Mouse (Mus musculus): Measurements from ENCODE around the gene Chpf2. TPM values are rescaled to one million over a fixed set of nuclear protein-coding genes. Genes with fewer than 3 reads are reported as not detected.
"Not testable (repeated sequence)": the region's sequence is repeated elsewhere in the genome, so short reads cannot be mapped to it uniquely, and the experiment has no call there.

Chpf2 gene
- polyA plus RNA-seq (2015; fragmentation: Nextera tagmentation; extraction: Ambion mirVana): 31.6 and 33.3 TPM in 2 replicates

- ATAC-seq (ENCODE audit: low FRiP score, low read depth): peak; percentile 91
- WGBS: under 1% methylated on average over 43 of the region's 43 CpGs
- Histone ChIP-seq H3K9me3 (no peaks in the 10 kb centered on the region), H3K27me3 (no peaks in the 10 kb centered on the region; the same call in 1 of the 2 replicates), H3K4me3 (peak within 1 kb of the TSS; percentile 89), H3K9ac (peak within 1 kb of the TSS; percentile 88), H3K27ac (peak within 1 kb of the TSS; percentile 23), H3K36me3 (peaks cover 37% of the 10 kb centered on the region), H3K4me1 (peaks cover 28% of the 10 kb centered on the region), H3K4me2 (replicated peaks) (peak within 1 kb of the TSS; percentile 81)
Measured at GRCm38 (mm10) chr5:24586547-24587199, at the start of gene Chpf2. Chpf2 (plus strand) TSS chr5:24586741.

- peak; percentile 38; the same call in 1 of the 2 replicates for ATAC-seq (ENCODE audit: low FRiP score, low read depth)
- no peak overlapping the region for H3K27ac ChIP-seq
- H3K4me2 ChIP-seq (replicated peaks): no peak overlapping the region
- peaks cover 28% of the 10 kb centered on the region for H3K4me1 ChIP-seq
- WGBS: 61% methylated on average over 16 of the region's 16 CpGs
- H3K9me3 ChIP-seq: no peaks in the 10 kb centered on the region
- H3K36me3 ChIP-seq: no peaks in the 10 kb centered on the region
- H3K27me3 ChIP-seq: peaks cover 34% of the 10 kb centered on the region
- no peak overlapping the region for H3K4me3 ChIP-seq
- no peak overlapping the region for H3K9ac ChIP-seq
Measured at GRCm38 (mm10) chr5:24537618-24538017, 48.9 kb upstream of the Chpf2 start.

GRCm38 (mm10) chr5:24539571-24540296, 46.8 kb upstream of the Chpf2 start:
- H3K9me3 ChIP-seq: no peaks in the 10 kb centered on the region
- peaks cover 21% of the 10 kb centered on the region; the same call in 1 of the 2 replicates for H3K27me3 ChIP-seq
- no peak overlapping the region for H3K4me3 ChIP-seq
- ATAC-seq (ENCODE audit: low FRiP score, low read depth): no peak
- 75% methylated on average over 22 of the region's 22 CpGs for WGBS
- H3K36me3 ChIP-seq: no peaks in the 10 kb centered on the region
- peak overlapping the region; percentile 31; the same call in 1 of the 2 replicates for H3K9ac ChIP-seq
- H3K4me1 ChIP-seq: peaks cover 28% of the 10 kb centered on the region
- H3K4me2 ChIP-seq (replicated peaks): peak overlapping the region; percentile 55; the same call in 1 of the 2 replicates
- H3K27ac ChIP-seq: no peak overlapping the region

GRCm38 (mm10) chr5:24540387-24541143, 46.0 kb upstream of the Chpf2 start, which contains the start of gene Asb10:
Asb10 (minus strand) TSS chr5:24540978.
- Histone ChIP-seq H3K27me3 (peaks cover 18% of the 10 kb centered on the region; the same call in 1 of the 2 replicates), H3K27ac (peak within 1 kb of the TSS; percentile 67; the same call in 1 of the 2 replicates), H3K9me3 (no peaks in the 10 kb centered on the region), H3K4me1 (peaks cover 28% of the 10 kb centered on the region), H3K4me3 (peak within 1 kb of the TSS; percentile 19; the same call in 1 of the 2 replicates), H3K36me3 (no peaks in the 10 kb centered on the region), H3K4me2 (replicated peaks) (peak within 1 kb of the TSS; percentile 55), H3K9ac (peak within 1 kb of the TSS; percentile 46; the same call in 1 of the 2 replicates)
- WGBS: 25% methylated on average over 14 of the region's 14 CpGs
- peak; percentile 58 for ATAC-seq (ENCODE audit: low FRiP score, low read depth)

GRCm38 (mm10) chr5:24541144-24541569, 45.4 kb upstream of the Chpf2 start:
- 14% methylated on average over 6 of the region's 6 CpGs for WGBS
- Histone ChIP-seq H3K9ac (0 out of 2 replicates have a peak overlapping the region, but pooled peaks have one; percentile 46), H3K9me3 (no peaks in the 10 kb centered on the region), H3K4me2 (replicated peaks) (peak overlapping the region; percentile 55), H3K27me3 (peaks cover 14% of the 10 kb centered on the region; the same call in 1 of the 2 replicates), H3K4me1 (peaks cover 28% of the 10 kb centered on the region), H3K36me3 (no peaks in the 10 kb centered on the region), H3K4me3 (0 out of 2 replicates have a peak overlapping the region, but pooled peaks have one; percentile 19), H3K27ac (peak overlapping the region; percentile 67; the same call in 1 of the 2 replicates)
- peak; percentile 41; the same call in 1 of the 2 replicates for ATAC-seq (ENCODE audit: low FRiP score, low read depth)

- ATAC-seq (ENCODE audit: low FRiP score, low read depth): no peak
- 78% methylated on average over 7 of the region's 7 CpGs for WGBS
- H3K9me3 ChIP-seq: no peaks in the 10 kb centered on the region
Measured at GRCm38 (mm10) chr5:24542643-24543042, 43.9 kb upstream of the Chpf2 start.

GRCm38 (mm10) chr5:24550598-24551316, 35.8 kb upstream of the Chpf2 start:
- H3K27me3 ChIP-seq: peaks cover 12% of the 10 kb centered on the region
- 0 out of 2 replicates have a peak overlapping the region, but pooled peaks have one; percentile 2 for H3K9ac ChIP-seq
- H3K4me3 ChIP-seq: peak overlapping the region; percentile 3; the same call in 1 of the 2 replicates
- peak; percentile 52; the same call in 1 of the 2 replicates for ATAC-seq (ENCODE audit: low FRiP score, low read depth)
- H3K36me3 ChIP-seq: no peaks in the 10 kb centered on the region
- no peak overlapping the region for H3K27ac ChIP-seq
- peak overlapping the region; percentile 56 for H3K4me2 ChIP-seq (replicated peaks)
- H3K4me1 ChIP-seq: peaks cover 38% of the 10 kb centered on the region
- H3K9me3 ChIP-seq: no peaks in the 10 kb centered on the region
- WGBS: 26% methylated on average over 26 of the region's 26 CpGs

More at GRCm38 (mm10) chr5:24542643-24543042, 43.9 kb upstream of the Chpf2 start:
- H3K4me3 ChIP-seq: no peak overlapping the region
- no peak overlapping the region for H3K4me2 ChIP-seq (replicated peaks)
- H3K9ac ChIP-seq: no peak overlapping the region
- H3K27ac ChIP-seq: no peak overlapping the region
- peaks cover 28% of the 10 kb centered on the region for H3K4me1 ChIP-seq
- H3K36me3 ChIP-seq: no peaks in the 10 kb centered on the region
- H3K27me3 ChIP-seq: peaks cover 5% of the 10 kb centered on the region; the same call in 1 of the 2 replicates

- Histone ChIP-seq H3K4me3 (peak overlapping the region; percentile 3; the same call in 1 of the 2 replicates), H3K27me3 (peaks cover 12% of the 10 kb centered on the region), H3K9me3 (no peaks in the 10 kb centered on the region), H3K36me3 (no peaks in the 10 kb centered on the region), H3K4me1 (peaks cover 38% of the 10 kb centered on the region), H3K4me2 (replicated peaks) (peak overlapping the region; percentile 56), H3K9ac (0 out of 2 replicates have a peak overlapping the region, but pooled peaks have one; percentile 2), H3K27ac (no peak overlapping the region)
- 59% methylated on average over 2 of the region's 2 CpGs for WGBS
- ATAC-seq (ENCODE audit: low FRiP score, low read depth): no peak
Measured at GRCm38 (mm10) chr5:24551317-24551688, 35.2 kb upstream of the Chpf2 start.

GRCm38 (mm10) chr5:24553621-24554244, 32.8 kb upstream of the Chpf2 start:
- Histone ChIP-seq H3K27me3 (peaks cover 12% of the 10 kb centered on the region), H3K4me2 (replicated peaks) (0 out of 2 replicates have a peak overlapping the region, but pooled peaks have one; percentile 14), H3K9ac (no peak overlapping the region), H3K4me3 (no peak overlapping the region), H3K36me3 (no peaks in the 10 kb centered on the region), H3K9me3 (no peaks in the 10 kb centered on the region), H3K4me1 (peaks cover 38% of the 10 kb centered on the region), H3K27ac (peak overlapping the region; percentile 55; the same call in 1 of the 2 replicates)
- 37% methylated on average over 5 of the region's 5 CpGs for WGBS
- ATAC-seq (ENCODE audit: low FRiP score, low read depth): peak; percentile 62; the same call in 1 of the 2 replicates

- peaks cover 37% of the 10 kb centered on the region for H3K4me1 ChIP-seq
- H3K36me3 ChIP-seq; H3K27ac ChIP-seq; H3K9ac ChIP-seq; ATAC-seq (ENCODE audit: low FRiP score, low read depth); H3K9me3 ChIP-seq; H3K27me3 ChIP-seq; H3K4me3 ChIP-seq; H3K4me2 ChIP-seq (replicated peaks): not testable (repeated sequence)
- 90% methylated on average over 7 of the region's 7 CpGs for whole genome bisulfite sequencing
Measured at GRCm38 (mm10) chr5:24555335-24555734, 31.2 kb upstream of the Chpf2 start.

Measured in limb, embryonic 13.5 days (tissue).